Mouse (Mus musculus) E14TG2a.4 (cell line): ENCODE measurements around the gene Smc3.

ENCODE experiments used
- CTCF ChIP-seq: conservative IDR thresholded peaks from 2 replicates; pipeline ENCODE4 v1.5.1; 2014; ENCODE audit warnings: low read length
- POU5F1 ChIP-seq: IDR thresholded peaks from 2 replicates; pipeline ENCODE4 v1.6.1; 2014; ENCODE audit warnings: low read length, borderline replicate concordance

DNA sequence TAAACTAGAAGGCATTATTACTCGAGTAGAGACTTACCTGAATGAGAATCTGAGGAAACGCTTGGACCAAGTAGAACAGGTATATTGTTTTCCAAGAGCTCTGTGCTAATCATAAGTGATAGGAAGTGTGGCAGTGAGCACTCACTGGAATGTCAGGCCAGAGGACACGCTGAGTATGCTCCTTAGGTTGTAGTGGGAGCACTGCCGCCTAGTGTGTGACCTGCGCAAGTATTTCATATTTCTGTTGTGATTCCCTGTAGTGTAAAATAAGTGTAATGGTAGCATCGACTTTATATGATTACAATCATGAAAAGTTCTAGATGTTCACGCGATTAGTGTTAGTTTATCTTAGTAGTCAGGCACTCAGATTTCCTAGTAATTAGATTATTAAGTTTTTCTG, 38.5 kb downstream of the Smc3 start:
- TF ChIP-seq CTCF (no peak), POU5F1 (no peak)
